Mouse (Mus musculus) midbrain, embryonic 10.5 days (tissue): ENCODE measurements around the gene E2f2. TPM values are rescaled to one million over a fixed set of nuclear protein-coding genes. Genes with fewer than 3 reads are reported as not detected.

Source experiments
- DNase-seq: peaks from one replicate; pipeline ENCODE4 v3.0.0-alpha.2; 2017; ENCODE audit warnings: low spot score
- H3K27ac ChIP-seq: fragments of 300-500 bp; sonication (generic); replicated peaks from 2 replicates; pipeline ENCODE4 v1.5.1; 2016; ENCODE audit warnings: mild to moderate bottlenecking
- H3K27me3 ChIP-seq: fragments of 300-500 bp; sonication (generic); 2 replicates; pipeline ENCODE4 v1.6.1; 2016; ENCODE audit warnings: low read depth, mild to moderate bottlenecking; ENCODE audit not compliant: poor library complexity, severe bottlenecking
- H3K36me3 ChIP-seq: fragments of 300-500 bp; sonication (generic); 2 replicates; pipeline ENCODE4 v1.6.1; 2016; ENCODE audit warnings: mild to moderate bottlenecking, moderate library complexity
- H3K4me1 ChIP-seq: fragments of 300-500 bp; sonication (generic); 2 replicates; pipeline ENCODE4 v1.6.1; 2016
- H3K4me3 ChIP-seq: fragments of 300-500 bp; sonication (generic); 2 replicates; pipeline ENCODE4 v1.5.1; 2016; ENCODE audit warnings: mild to moderate bottlenecking, moderate library complexity
- H3K9me3 ChIP-seq: fragments of 300-500 bp; sonication (generic); replicated peaks from 2 replicates; pipeline ENCODE4 v1.6.1; 2016; ENCODE audit warnings: mild to moderate bottlenecking
- WGBS: fragments of 180-500 bp; shearing (Covaris S2); methylation state at CpG from one replicate; pipeline ENCODE4 v1.1.7; 2016; 5-methylcytosine and 5-hydroxymethylcytosine counted together
- polyA plus RNA-seq: library from polyadenylated mRNA; unstranded; fragments of >200 nt; fragmentation: Nextera tagmentation; extraction: Ambion mirVana; gene quantifications from 2 replicates; pipeline ENCODE4 v1.2.1, GENCODE M21; 2016

E2f2 gene
- polyA plus RNA-seq, 1 experiment from 2014 or later = 10.8 TPM

GRCm38 (mm10) chr4:136220133-136220775 lies 48.1 kb downstream of the E2f2 start:
- no peak overlapping the region for H3K27ac ChIP-seq
- peaks cover 38% of the 10 kb centered on the region for H3K27me3 ChIP-seq
- 4% methylated on average over 17 of the region's 17 CpGs for WGBS
- no peak for DNase-seq
- no peaks in the 10 kb centered on the region for H3K9me3 ChIP-seq
- no peaks in the 10 kb centered on the region for H3K36me3 ChIP-seq
- peak overlapping the region; percentile 32 for H3K4me3 ChIP-seq
- H3K4me1 ChIP-seq = peaks cover 50% of the 10 kb centered on the region

- 63% methylated on average over 13 of the region's 13 CpGs for WGBS
- H3K4me3 ChIP-seq = no peak overlapping the region
- H3K27ac ChIP-seq = peak overlapping the region; percentile 67
- no peaks in the 10 kb centered on the region for H3K9me3 ChIP-seq
- DNase-seq = peak; percentile 51
- H3K36me3 ChIP-seq = no peaks in the 10 kb centered on the region
- peaks cover 28% of the 10 kb centered on the region for H3K27me3 ChIP-seq
- peaks cover 42% of the 10 kb centered on the region for H3K4me1 ChIP-seq
These were observed 51.5 kb downstream of the E2f2 start for GRCm38 (mm10) chr4:136223549-136224239.

- no peak for DNase-seq
- no peaks in the 10 kb centered on the region for H3K9me3 ChIP-seq
- H3K36me3 ChIP-seq = no peaks in the 10 kb centered on the region
- H3K27ac ChIP-seq = peak overlapping the region; percentile 67
- peaks cover 23% of the 10 kb centered on the region for H3K27me3 ChIP-seq
- H3K4me1 ChIP-seq = peaks cover 37% of the 10 kb centered on the region
- H3K4me3 ChIP-seq = no peak overlapping the region
- WGBS = 61% methylated on average over 4 of the region's 5 CpGs
These were observed 52.0 kb downstream of the E2f2 start for GRCm38 (mm10) chr4:136224240-136224559.

- WGBS = 81% methylated on average over 23 of the region's 23 CpGs
- no peaks in the 10 kb centered on the region for H3K36me3 ChIP-seq
- H3K4me3 ChIP-seq = no peak overlapping the region
- H3K9me3 ChIP-seq = no peaks in the 10 kb centered on the region
- DNase-seq = no peak
- peak overlapping the region; percentile 67 for H3K27ac ChIP-seq
- peaks cover 30% of the 10 kb centered on the region for H3K4me1 ChIP-seq
- peaks cover 17% of the 10 kb centered on the region for H3K27me3 ChIP-seq
These were observed 52.7 kb downstream of the E2f2 start for GRCm38 (mm10) chr4:136224677-136225460.

GRCm38 (mm10) chr4:136227408-136227807 lies 55.2 kb downstream of the E2f2 start:
- H3K36me3 ChIP-seq = no peaks in the 10 kb centered on the region
- H3K27me3 ChIP-seq = 0 out of 2 replicates have a peak, but pooled peaks cover 3% of the 10 kb centered on the region
- WGBS = 88% methylated on average over 7 of the region's 7 CpGs
- H3K4me3 ChIP-seq = no peak overlapping the region
- H3K27ac ChIP-seq = no peak overlapping the region
- H3K9me3 ChIP-seq = no peaks in the 10 kb centered on the region
- H3K4me1 ChIP-seq = peaks cover 22% of the 10 kb centered on the region
- no peak for DNase-seq

- Histone ChIP-seq H3K9me3 (no peaks in the 10 kb centered on the region), H3K36me3 (no peaks in the 10 kb centered on the region), H3K27ac (no peak overlapping the region), H3K27me3 (peaks cover 5% of the 10 kb centered on the region), H3K4me3 (no peak overlapping the region), H3K4me1 (peaks cover 30% of the 10 kb centered on the region)
- no peak for DNase-seq
- 79% methylated on average over 5 of the region's 5 CpGs for WGBS
These were observed 56.4 kb downstream of the E2f2 start for GRCm38 (mm10) chr4:136228640-136229039.

GRCm38 (mm10) chr4:136238669-136239068 lies 66.5 kb downstream of the E2f2 start:
- no peak overlapping the region for H3K27ac ChIP-seq

GRCm38 (mm10) chr4:136239111-136239510 lies 66.9 kb downstream of the E2f2 start:
- H3K27me3 ChIP-seq = peaks cover 87% of the 10 kb centered on the region
- no peak overlapping the region for H3K27ac ChIP-seq
- WGBS = 74% methylated on average over 9 of the region's 9 CpGs
- DNase-seq = no peak
- peaks cover 11% of the 10 kb centered on the region; the same call in 1 of the 2 replicates for H3K36me3 ChIP-seq
- H3K9me3 ChIP-seq = no peaks in the 10 kb centered on the region
- peaks cover 50% of the 10 kb centered on the region for H3K4me1 ChIP-seq
- H3K4me3 ChIP-seq = no peak overlapping the region

More at GRCm38 (mm10) chr4:136238669-136239068, 66.5 kb downstream of the E2f2 start:
- H3K4me3 ChIP-seq = no peak overlapping the region
- 15% methylated on average over 13 of the region's 13 CpGs for WGBS
- no peaks in the 10 kb centered on the region for H3K9me3 ChIP-seq
- H3K4me1 ChIP-seq = peaks cover 54% of the 10 kb centered on the region
- H3K27me3 ChIP-seq = peaks cover 87% of the 10 kb centered on the region
- no peak for DNase-seq
- H3K36me3 ChIP-seq = peaks cover 6% of the 10 kb centered on the region; the same call in 1 of the 2 replicates

- Histone ChIP-seq H3K4me3 (no peak overlapping the region), H3K4me1 (peaks cover 48% of the 10 kb centered on the region), H3K9me3 (no peaks in the 10 kb centered on the region), H3K27ac (no peak overlapping the region), H3K27me3 (peaks cover 87% of the 10 kb centered on the region), H3K36me3 (peaks cover 13% of the 10 kb centered on the region; the same call in 1 of the 2 replicates)
- peak; percentile 81 for DNase-seq
- WGBS = 26% methylated on average over 8 of the region's 8 CpGs
These were observed 67.4 kb downstream of the E2f2 start for GRCm38 (mm10) chr4:136239622-136240021.

GRCm38 (mm10) chr4:136240123-136240522 lies 67.9 kb downstream of the E2f2 start:
- 61% methylated on average over 14 of the region's 14 CpGs for WGBS
- DNase-seq = no peak
- H3K27me3 ChIP-seq = peaks cover 90% of the 10 kb centered on the region
- no peaks in the 10 kb centered on the region for H3K9me3 ChIP-seq
- H3K27ac ChIP-seq = 0 out of 2 replicates have a peak overlapping the region, but pooled peaks have one; percentile 20
- peaks cover 13% of the 10 kb centered on the region; the same call in 1 of the 2 replicates for H3K36me3 ChIP-seq
- H3K4me1 ChIP-seq = peaks cover 48% of the 10 kb centered on the region
- no peak overlapping the region for H3K4me3 ChIP-seq

GRCm38 (mm10) chr4:136240955-136241354 lies 68.8 kb downstream of the E2f2 start:
- Histone ChIP-seq H3K36me3 (peaks cover 13% of the 10 kb centered on the region; the same call in 1 of the 2 replicates), H3K27me3 (peaks cover 96% of the 10 kb centered on the region), H3K4me1 (peaks cover 50% of the 10 kb centered on the region), H3K9me3 (no peaks in the 10 kb centered on the region), H3K27ac (peak overlapping the region; percentile 35), H3K4me3 (no peak overlapping the region)
- peak; percentile 61 for DNase-seq
- WGBS = 30% methylated on average over 8 of the region's 8 CpGs

- H3K27me3 ChIP-seq = peaks cover 96% of the 10 kb centered on the region
- no peak for DNase-seq
- 45% methylated on average over 8 of the region's 8 CpGs for WGBS
These were observed 70.0 kb downstream of the E2f2 start for GRCm38 (mm10) chr4:136242065-136242703.

More at GRCm38 (mm10) chr4:136242065-136242703, 70.0 kb downstream of the E2f2 start:
- Histone ChIP-seq H3K27ac (no peak overlapping the region), H3K4me1 (peaks cover 62% of the 10 kb centered on the region), H3K4me3 (no peak overlapping the region), H3K9me3 (no peaks in the 10 kb centered on the region), H3K36me3 (peaks cover 13% of the 10 kb centered on the region; the same call in 1 of the 2 replicates)
